Mouse (Mus musculus): ENCODE data around the gene Mpv17l2.
A peak's percentile ranks its signal among the peaks of the same experiment; 100 is the strongest.

Mpv17l2 gene

GRCm38 (mm10) chr8:70773833-70774232, 13.1 kb upstream of the Mpv17l2 start:
- TF ChIP-seq POU5F1 (IDR thresholded peaks at IDR 0.05; ENCODE audit: borderline replicate concordance, low read length), result no peak
- TF ChIP-seq NANOG (IDR thresholded peaks at IDR 0.05; ENCODE audit: borderline replicate concordance, low read length), result no peak
- no peak for TF ChIP-seq CTCF (conservative IDR thresholded peaks at IDR 0.05; ENCODE audit: low read length)

GRCm38 (mm10) chr8:70773410-70773809, 12.7 kb upstream of the Mpv17l2 start:
- 0 out of 2 replicates have a peak overlapping the region, but pooled peaks have one; percentile 20 for H3K4me3 ChIP-seq (replicated peaks; ENCODE audit: low read length)
- peaks cover 72% of the 10 kb centered on the region for H3K36me3 ChIP-seq (ENCODE audit: insufficient read depth, low read length)
- peaks cover 85% of the 10 kb centered on the region for H3K4me1 ChIP-seq (replicated peaks; ENCODE audit: low read depth, low read length)
- peaks cover 3% of the 10 kb centered on the region; the same call in 1 of the 2 replicates for H3K27me3 ChIP-seq (ENCODE audit: insufficient read depth, low read length)
- no peaks in the 10 kb centered on the region for H3K9me3 ChIP-seq (ENCODE audit: low read length)
- TF ChIP-seq POU5F1 (IDR thresholded peaks at IDR 0.05; ENCODE audit: borderline replicate concordance, low read length), result no peak
- TF ChIP-seq NANOG (IDR thresholded peaks at IDR 0.05; ENCODE audit: borderline replicate concordance, low read length), result no peak
- no peak for TF ChIP-seq CTCF (conservative IDR thresholded peaks at IDR 0.05; ENCODE audit: low read length)

More at GRCm38 (mm10) chr8:70773833-70774232, 13.1 kb upstream of the Mpv17l2 start:
- Histone ChIP-seq H3K4me1 (replicated peaks; ENCODE audit: low read depth, low read length) (peaks cover 85% of the 10 kb centered on the region), H3K36me3 (ENCODE audit: insufficient read depth, low read length) (peaks cover 72% of the 10 kb centered on the region), H3K4me3 (replicated peaks; ENCODE audit: low read length) (peak overlapping the region; percentile 20; the same call in 1 of the 2 replicates), H3K9me3 (ENCODE audit: low read length) (no peaks in the 10 kb centered on the region), H3K27me3 (ENCODE audit: insufficient read depth, low read length) (peaks cover 3% of the 10 kb centered on the region; the same call in 1 of the 2 replicates)

GRCm38 (mm10) chr8:70772890-70773289, 12.1 kb upstream of the Mpv17l2 start:
- H3K4me1 ChIP-seq (replicated peaks; ENCODE audit: low read depth, low read length), result peaks cover 85% of the 10 kb centered on the region
- no peaks in the 10 kb centered on the region for H3K9me3 ChIP-seq (ENCODE audit: low read length)
- no peak for TF ChIP-seq POU5F1 (IDR thresholded peaks at IDR 0.05; ENCODE audit: borderline replicate concordance, low read length)
- no peak for TF ChIP-seq NANOG (IDR thresholded peaks at IDR 0.05; ENCODE audit: borderline replicate concordance, low read length)
- TF ChIP-seq CTCF (conservative IDR thresholded peaks at IDR 0.05; ENCODE audit: low read length), result no peak

GRCm38 (mm10) chr8:70772075-70772474, 11.3 kb upstream of the Mpv17l2 start:
- peaks cover 89% of the 10 kb centered on the region for H3K4me1 ChIP-seq (replicated peaks; ENCODE audit: low read depth, low read length)
- peaks cover 3% of the 10 kb centered on the region; the same call in 1 of the 2 replicates for H3K27me3 ChIP-seq (ENCODE audit: insufficient read depth, low read length)
- H3K9me3 ChIP-seq (ENCODE audit: low read length), result no peaks in the 10 kb centered on the region
- no peak overlapping the region for H3K4me3 ChIP-seq (replicated peaks; ENCODE audit: low read length)
- no peak for TF ChIP-seq CTCF (conservative IDR thresholded peaks at IDR 0.05; ENCODE audit: low read length)
- H3K36me3 ChIP-seq (ENCODE audit: insufficient read depth, low read length), result peaks cover 79% of the 10 kb centered on the region

More at GRCm38 (mm10) chr8:70772890-70773289, 12.1 kb upstream of the Mpv17l2 start:
- Histone ChIP-seq H3K4me3 (replicated peaks; ENCODE audit: low read length) (no peak overlapping the region), H3K36me3 (ENCODE audit: insufficient read depth, low read length) (peaks cover 72% of the 10 kb centered on the region), H3K27me3 (ENCODE audit: insufficient read depth, low read length) (peaks cover 3% of the 10 kb centered on the region; the same call in 1 of the 2 replicates)

GRCm38 (mm10) chr8:70771217-70771616, 10.5 kb upstream of the Mpv17l2 start:
- Histone ChIP-seq H3K36me3 (ENCODE audit: insufficient read depth, low read length) (peaks cover 80% of the 10 kb centered on the region), H3K4me3 (replicated peaks; ENCODE audit: low read length) (no peak overlapping the region), H3K4me1 (replicated peaks; ENCODE audit: low read depth, low read length) (peaks cover 97% of the 10 kb centered on the region), H3K9me3 (ENCODE audit: low read length) (no peaks in the 10 kb centered on the region), H3K27me3 (ENCODE audit: insufficient read depth, low read length) (peaks cover 3% of the 10 kb centered on the region; the same call in 1 of the 2 replicates)
- no peak for TF ChIP-seq CTCF (conservative IDR thresholded peaks at IDR 0.05; ENCODE audit: low read length)
- TF ChIP-seq NANOG (IDR thresholded peaks at IDR 0.05; ENCODE audit: borderline replicate concordance, low read length), result no peak
- TF ChIP-seq POU5F1 (IDR thresholded peaks at IDR 0.05; ENCODE audit: borderline replicate concordance, low read length), result no peak

- H3K4me3 ChIP-seq (replicated peaks; ENCODE audit: low read length), result no peak overlapping the region
- H3K27me3 ChIP-seq (ENCODE audit: insufficient read depth, low read length), result peaks cover 4% of the 10 kb centered on the region
- H3K36me3 ChIP-seq (ENCODE audit: insufficient read depth, low read length), result peaks cover 80% of the 10 kb centered on the region
- peaks cover 97% of the 10 kb centered on the region for H3K4me1 ChIP-seq (replicated peaks; ENCODE audit: low read depth, low read length)
- TF ChIP-seq CTCF (conservative IDR thresholded peaks at IDR 0.05; ENCODE audit: low read length), result no peak
- no peak for TF ChIP-seq NANOG (IDR thresholded peaks at IDR 0.05; ENCODE audit: borderline replicate concordance, low read length)
- H3K9me3 ChIP-seq (ENCODE audit: low read length), result no peaks in the 10 kb centered on the region
Observed at GRCm38 (mm10) chr8:70770748-70771147, 10.0 kb upstream of the Mpv17l2 start.

GRCm38 (mm10) chr8:70769858-70770257, 9.1 kb upstream of the Mpv17l2 start:
- Histone ChIP-seq H3K4me1 (replicated peaks; ENCODE audit: low read depth, low read length) (peaks cover 97% of the 10 kb centered on the region), H3K9me3 (ENCODE audit: low read length) (no peaks in the 10 kb centered on the region), H3K36me3 (ENCODE audit: insufficient read depth, low read length) (peaks cover 75% of the 10 kb centered on the region), H3K4me3 (replicated peaks; ENCODE audit: low read length) (peak overlapping the region; percentile 72), H3K27me3 (ENCODE audit: insufficient read depth, low read length) (peaks cover 5% of the 10 kb centered on the region; the same call in 1 of the 2 replicates)
- TF ChIP-seq CTCF (conservative IDR thresholded peaks at IDR 0.05; ENCODE audit: low read length) (no peak), POU5F1 (IDR thresholded peaks at IDR 0.05; ENCODE audit: borderline replicate concordance, low read length) (no peak), NANOG (IDR thresholded peaks at IDR 0.05; ENCODE audit: borderline replicate concordance, low read length) (no peak)

GRCm38 (mm10) chr8:70769359-70769758, 8.6 kb upstream of the Mpv17l2 start:
- H3K4me3 ChIP-seq (replicated peaks; ENCODE audit: low read length), result peak overlapping the region; percentile 72
- peaks cover 75% of the 10 kb centered on the region for H3K36me3 ChIP-seq (ENCODE audit: insufficient read depth, low read length)
- peaks cover 8% of the 10 kb centered on the region; the same call in 1 of the 2 replicates for H3K27me3 ChIP-seq (ENCODE audit: insufficient read depth, low read length)
- TF ChIP-seq CTCF (conservative IDR thresholded peaks at IDR 0.05; ENCODE audit: low read length), result peak; percentile 96
- no peak for TF ChIP-seq POU5F1 (IDR thresholded peaks at IDR 0.05; ENCODE audit: borderline replicate concordance, low read length)
- peaks cover 98% of the 10 kb centered on the region for H3K4me1 ChIP-seq (replicated peaks; ENCODE audit: low read depth, low read length)
- no peaks in the 10 kb centered on the region for H3K9me3 ChIP-seq (ENCODE audit: low read length)

- H3K9me3 ChIP-seq (ENCODE audit: low read length), result no peaks in the 10 kb centered on the region
Observed at GRCm38 (mm10) chr8:70768956-70769355, 8.2 kb upstream of the Mpv17l2 start.

More at GRCm38 (mm10) chr8:70768956-70769355, 8.2 kb upstream of the Mpv17l2 start:
- peaks cover 98% of the 10 kb centered on the region for H3K4me1 ChIP-seq (replicated peaks; ENCODE audit: low read depth, low read length)
- peaks cover 8% of the 10 kb centered on the region; the same call in 1 of the 2 replicates for H3K27me3 ChIP-seq (ENCODE audit: insufficient read depth, low read length)
- peak overlapping the region; percentile 72 for H3K4me3 ChIP-seq (replicated peaks; ENCODE audit: low read length)
- no peak for TF ChIP-seq NANOG (IDR thresholded peaks at IDR 0.05; ENCODE audit: borderline replicate concordance, low read length)
- no peak for TF ChIP-seq CTCF (conservative IDR thresholded peaks at IDR 0.05; ENCODE audit: low read length)
- no peak for TF ChIP-seq POU5F1 (IDR thresholded peaks at IDR 0.05; ENCODE audit: borderline replicate concordance, low read length)
- peaks cover 75% of the 10 kb centered on the region for H3K36me3 ChIP-seq (ENCODE audit: insufficient read depth, low read length)

Measured in E14TG2a.4 (cell line).